Comparison of ENCODE assay signal across 8 mouse cellular contexts in genomic region chr10:67646659-67647559, GRCm38 (mm10).
DNase-seq lines count a peak whose midpoint lies in the region; ATAC-seq and TF ChIP-seq lines count a peak whose summit lies in the region.

No protein-coding gene starts in this region.

- H3K4me1 ChIP-seq in brown adipose tissue, adult 24 weeks (ENCODE audit: control insufficient read depth, insufficient read depth, insufficient read length, low read length), result peaks cover 15% of the 10 kb centered on the region; the same call in 1 of the 2 replicates
- H3K4me1 ChIP-seq in stomach, embryonic 14.5 days (ENCODE audit: control insufficient read depth, insufficient read depth, low read length), result no peaks in the 10 kb centered on the region

- H3K9ac ChIP-seq in stomach, embryonic 14.5 days (replicated peaks; ENCODE audit: low read depth, low read length), result no peak overlapping the region

- peak in 1 of 2 experiments; percentile 31 for DNase-seq in layer of hippocampus, adult 2 months (ENCODE audit: low spot score in 2 of 2)
- no peak for DNase-seq in layer of hippocampus, postnatal 14 days (ENCODE audit: low spot score in 2 of 2)
- DNase-seq in left cerebral cortex, adult 18-20 months (ENCODE audit: low spot score in 2 of 2), result no peak
- DNase-seq in left cerebral cortex, adult 8-10 months (ENCODE audit: low spot score in 2 of 2), result no peak

- no peaks in the 10 kb centered on the region for H3K27me3 ChIP-seq in stomach, embryonic 14.5 days (ENCODE audit: control insufficient read depth, insufficient read depth, low read length)

- WGBS in macrophage (ENCODE audit: missing documents), result 30% methylated on average over 11 of the region's 14 CpGs
- 10% methylated on average over 14 of the region's 14 CpGs for WGBS in stomach, embryonic 14.5 days

- peak overlapping the region; percentile 23; the same call in 1 of the 2 replicates for H3K4me3 ChIP-seq in layer of hippocampus, adult 2 months
- H3K4me3 ChIP-seq in brown adipose tissue, adult 24 weeks (ENCODE audit: insufficient read depth, low read depth, low read length), result peak overlapping the region; percentile 30; the same call in 1 of the 2 replicates
- H3K4me3 ChIP-seq in macrophage (ENCODE audit: inconsistent target), result 0 out of 2 replicates have a peak overlapping the region, but pooled peaks have one; percentile 3
- H3K4me3 ChIP-seq in stomach, embryonic 14.5 days (ENCODE audit: low read depth, low read length), result peak overlapping the region; percentile 12; the same call in 1 of the 2 replicates

- peak; percentile 47 to 63 for ATAC-seq in hematopoietic stem cell, adult 5-6 weeks (replicated peaks in 1 of 2; ENCODE audit: insufficient read depth in 1 of 2, low FRiP score in 2 of 2, low TSS enrichment in 1 of 2, low read depth in 1 of 2, poor library complexity in 2 of 2, severe bottlenecking in 2 of 2)
- no peak for ATAC-seq in stomach, embryonic 14.5 days (ENCODE audit: insufficient number of reproducible peaks, insufficient read depth, low FRiP score, low read depth)

- H3K79me2 ChIP-seq in macrophage (ENCODE audit: inconsistent target), result no peaks in the 10 kb centered on the region

- no peak overlapping the region for H3K27ac ChIP-seq in layer of hippocampus, adult 2 months
- H3K27ac ChIP-seq in brown adipose tissue, adult 24 weeks (replicated peaks; ENCODE audit: low read depth, low read length), result no peak overlapping the region
- H3K27ac ChIP-seq in macrophage, result peak overlapping the region; percentile 33
- no peak overlapping the region for H3K27ac ChIP-seq in stomach, embryonic 14.5 days (ENCODE audit: low read length)

- no peaks in the 10 kb centered on the region for H3K36me3 ChIP-seq in macrophage (ENCODE audit: inconsistent target)
- H3K36me3 ChIP-seq in stomach, embryonic 14.5 days (ENCODE audit: control insufficient read depth, insufficient read depth, low read length), result no peaks in the 10 kb centered on the region

- no peaks in the 10 kb centered on the region for H3K9me3 ChIP-seq in stomach, embryonic 14.5 days (ENCODE audit: control insufficient read depth, low read depth, low read length)

- H3K4me2 ChIP-seq in stomach, embryonic 14.5 days (replicated peaks; ENCODE audit: low read depth, low read length), result peak overlapping the region; percentile 26

- TF ChIP-seq CTCF in layer of hippocampus, adult 2 months (conservative IDR thresholded peaks at IDR 0.05), result no peak
